Mouse (Mus musculus) hindbrain, embryonic 13.5 days (tissue): Measurements from ENCODE around the gene Foxp1. TPM values are rescaled to one million over a fixed set of nuclear protein-coding genes. Genes with fewer than 3 reads are reported as not detected.

Experiments used
- ATAC-seq: fragments of 200-750 bp; cut with Nextera tagmentation; 2 replicates; pipeline ENCODE4 v1.8.0; 2017; ENCODE audit warnings: moderate TSS enrichment; ENCODE audit not compliant: low FRiP score
- H3K27ac ChIP-seq: fragments of 300-500 bp; sonication (generic); 2 replicates; pipeline ENCODE4 v1.5.1; 2015; ENCODE audit warnings: inconsistent platforms, mild to moderate bottlenecking, moderate library complexity
- H3K27me3 ChIP-seq: fragments of 300-500 bp; sonication (generic); 2 replicates; pipeline ENCODE4 v1.6.1; 2015; ENCODE audit warnings: mild to moderate bottlenecking, inconsistent platforms
- H3K36me3 ChIP-seq: fragments of 300-500 bp; sonication (generic); 2 replicates; pipeline ENCODE4 v1.6.1; 2015; ENCODE audit warnings: mild to moderate bottlenecking, inconsistent platforms
- H3K4me1 ChIP-seq: fragments of 300-500 bp; sonication (generic); replicated peaks from 2 replicates; pipeline ENCODE4 v1.6.1; 2015; ENCODE audit warnings: inconsistent platforms
- H3K4me2 ChIP-seq: fragments of 300-500 bp; sonication (generic); 2 replicates; pipeline ENCODE4 v1.6.1; 2015; ENCODE audit warnings: inconsistent platforms, mild to moderate bottlenecking, moderate library complexity
- H3K4me3 ChIP-seq: fragments of 300-500 bp; sonication (generic); 2 replicates; pipeline ENCODE4 v1.5.1; 2015; ENCODE audit warnings: mild to moderate bottlenecking, inconsistent platforms
- H3K9ac ChIP-seq: fragments of 300-500 bp; sonication (generic); 2 replicates; pipeline ENCODE4 v1.6.1; 2015; ENCODE audit warnings: mild to moderate bottlenecking, inconsistent platforms
- H3K9me3 ChIP-seq: fragments of 300-500 bp; sonication (generic); 2 replicates; pipeline ENCODE4 v1.6.1; 2016; ENCODE audit warnings: inconsistent platforms
- whole genome bisulfite sequencing: fragments of 180-500 bp; shearing (Covaris S2); methylation state at CpG from one replicate; pipeline ENCODE4 v1.1.7; 2015; 5-methylcytosine and 5-hydroxymethylcytosine counted together
- polyA plus RNA-seq: library from polyadenylated mRNA; unstranded; fragments of >200 nt; fragmentation: Nextera tagmentation; extraction: Ambion mirVana; gene quantifications from 2 replicates; pipeline ENCODE4 v1.2.1, GENCODE M21; 2015

Gene Foxp1
- polyA plus RNA-seq, 1 experiment from 2014 or later: 64.7 TPM

- Histone ChIP-seq H3K4me3 (no peak overlapping the region), H3K27ac (no peak overlapping the region), H3K9ac (no peak overlapping the region), H3K36me3 (no peaks in the 10 kb centered on the region), H3K27me3 (no peaks in the 10 kb centered on the region), H3K4me1 (no peaks in the 10 kb centered on the region), H3K9me3 (no peaks in the 10 kb centered on the region), H3K4me2 (no peak overlapping the region)
- no peak for ATAC-seq
- WGBS: 97% methylated on average over 4 of the region's 4 CpGs
Observed at GRCm38 (mm10) chr6:99057113-99057553, 465.4 kb downstream of the Foxp1 start.

- H3K9me3 ChIP-seq: no peaks in the 10 kb centered on the region
- no peak for ATAC-seq
Observed at GRCm38 (mm10) chr6:99056379-99056778, 466.1 kb downstream of the Foxp1 start.

GRCm38 (mm10) chr6:99053998-99054397 lies 468.5 kb downstream of the Foxp1 start:
- no peak overlapping the region for H3K4me2 ChIP-seq
- H3K27ac ChIP-seq: no peak overlapping the region
- H3K4me1 ChIP-seq: no peaks in the 10 kb centered on the region
- no peaks in the 10 kb centered on the region for H3K27me3 ChIP-seq
- H3K9ac ChIP-seq: no peak overlapping the region
- H3K9me3 ChIP-seq: no peaks in the 10 kb centered on the region
- 94% methylated on average over 2 of the region's 2 CpGs for WGBS
- no peak for ATAC-seq
- no peak overlapping the region for H3K4me3 ChIP-seq
- H3K36me3 ChIP-seq: no peaks in the 10 kb centered on the region

More at GRCm38 (mm10) chr6:99056379-99056778, 466.1 kb downstream of the Foxp1 start:
- H3K27ac ChIP-seq: no peak overlapping the region
- no peak overlapping the region for H3K9ac ChIP-seq
- no peaks in the 10 kb centered on the region for H3K36me3 ChIP-seq
- no peak overlapping the region for H3K4me3 ChIP-seq
- H3K4me1 ChIP-seq: no peaks in the 10 kb centered on the region
- 85% methylated on average over 2 of the region's 2 CpGs for WGBS
- H3K27me3 ChIP-seq: no peaks in the 10 kb centered on the region
- H3K4me2 ChIP-seq: no peak overlapping the region

GRCm38 (mm10) chr6:99053111-99053510 lies 469.4 kb downstream of the Foxp1 start:
- ATAC-seq: no peak
- no peak overlapping the region for H3K4me3 ChIP-seq
- no peaks in the 10 kb centered on the region for H3K27me3 ChIP-seq
- H3K4me2 ChIP-seq: no peak overlapping the region
- no peaks in the 10 kb centered on the region for H3K4me1 ChIP-seq
- H3K9ac ChIP-seq: no peak overlapping the region
- H3K27ac ChIP-seq: no peak overlapping the region
- no peaks in the 10 kb centered on the region for H3K9me3 ChIP-seq
- no peaks in the 10 kb centered on the region for H3K36me3 ChIP-seq
- WGBS: 86% methylated on average over 7 of the region's 7 CpGs

- no peak for ATAC-seq
- Histone ChIP-seq H3K4me1 (no peaks in the 10 kb centered on the region), H3K27ac (no peak overlapping the region), H3K36me3 (no peaks in the 10 kb centered on the region), H3K9ac (no peak overlapping the region), H3K4me3 (no peak overlapping the region), H3K27me3 (no peaks in the 10 kb centered on the region), H3K9me3 (no peaks in the 10 kb centered on the region), H3K4me2 (no peak overlapping the region)
Observed at GRCm38 (mm10) chr6:99051724-99052123, 470.8 kb downstream of the Foxp1 start.

- no peaks in the 10 kb centered on the region for H3K36me3 ChIP-seq
- no peak overlapping the region for H3K27ac ChIP-seq
- no peaks in the 10 kb centered on the region for H3K4me1 ChIP-seq
- H3K27me3 ChIP-seq: no peaks in the 10 kb centered on the region
- 81% methylated on average over 3 of the region's 3 CpGs for WGBS
- no peak overlapping the region for H3K4me2 ChIP-seq
- no peak overlapping the region for H3K4me3 ChIP-seq
- no peaks in the 10 kb centered on the region for H3K9me3 ChIP-seq
- ATAC-seq: no peak
- H3K9ac ChIP-seq: no peak overlapping the region
Observed at GRCm38 (mm10) chr6:99050288-99051006, 472.1 kb downstream of the Foxp1 start.

- Histone ChIP-seq H3K9ac (no peak overlapping the region), H3K4me3 (no peak overlapping the region), H3K4me1 (no peaks in the 10 kb centered on the region; the same call in none of the 2 replicates), H3K4me2 (no peak overlapping the region), H3K9me3 (no peaks in the 10 kb centered on the region), H3K36me3 (no peaks in the 10 kb centered on the region), H3K27ac (no peak overlapping the region), H3K27me3 (no peaks in the 10 kb centered on the region)
- WGBS: 85% methylated on average over 5 of the region's 5 CpGs
- no peak for ATAC-seq
Observed at GRCm38 (mm10) chr6:99047322-99047721, 475.2 kb downstream of the Foxp1 start.

- Histone ChIP-seq H3K4me3 (no peak overlapping the region), H3K36me3 (no peaks in the 10 kb centered on the region), H3K9ac (no peak overlapping the region), H3K4me2 (no peak overlapping the region), H3K27me3 (no peaks in the 10 kb centered on the region), H3K9me3 (no peaks in the 10 kb centered on the region), H3K27ac (no peak overlapping the region), H3K4me1 (no peaks in the 10 kb centered on the region; the same call in none of the 2 replicates)
- WGBS: 87% methylated on average over 5 of the region's 5 CpGs
- no peak for ATAC-seq
Observed at GRCm38 (mm10) chr6:99045845-99046788, 476.4 kb downstream of the Foxp1 start.

- no peaks in the 10 kb centered on the region for H3K27me3 ChIP-seq
- ATAC-seq: no peak
- H3K4me2 ChIP-seq: no peak overlapping the region
- no peaks in the 10 kb centered on the region for H3K36me3 ChIP-seq
- 87% methylated on average over 12 of the region's 12 CpGs for WGBS
- H3K4me3 ChIP-seq: no peak overlapping the region
- H3K27ac ChIP-seq: no peak overlapping the region
- no peaks in the 10 kb centered on the region for H3K9me3 ChIP-seq
- no peaks in the 10 kb centered on the region; the same call in none of the 2 replicates for H3K4me1 ChIP-seq
- H3K9ac ChIP-seq: no peak overlapping the region
Observed at GRCm38 (mm10) chr6:99043932-99044664, 478.4 kb downstream of the Foxp1 start.

- H3K4me3 ChIP-seq: no peak overlapping the region
- no peak overlapping the region for H3K9ac ChIP-seq
- no peaks in the 10 kb centered on the region for H3K36me3 ChIP-seq
- 67% methylated on average over 7 of the region's 7 CpGs for WGBS
- no peaks in the 10 kb centered on the region for H3K27me3 ChIP-seq
- H3K4me1 ChIP-seq: no peaks in the 10 kb centered on the region; the same call in none of the 2 replicates
- no peak for ATAC-seq
- no peaks in the 10 kb centered on the region for H3K9me3 ChIP-seq
- H3K4me2 ChIP-seq: no peak overlapping the region
- H3K27ac ChIP-seq: no peak overlapping the region
Observed at GRCm38 (mm10) chr6:99043226-99043625, 479.3 kb downstream of the Foxp1 start.

- no peaks in the 10 kb centered on the region for H3K9me3 ChIP-seq
- H3K4me1 ChIP-seq: no peaks in the 10 kb centered on the region; the same call in none of the 2 replicates
- no peaks in the 10 kb centered on the region for H3K27me3 ChIP-seq
- no peaks in the 10 kb centered on the region for H3K36me3 ChIP-seq
- ATAC-seq: no peak
- H3K4me2 ChIP-seq: no peak overlapping the region
- WGBS: 72% methylated on average over 6 of the region's 6 CpGs
- H3K27ac ChIP-seq: no peak overlapping the region
- no peak overlapping the region for H3K4me3 ChIP-seq
- H3K9ac ChIP-seq: no peak overlapping the region
Observed at GRCm38 (mm10) chr6:99042175-99042954, 480.2 kb downstream of the Foxp1 start.
